Mouse (Mus musculus) granulocyte monocyte progenitor cell, adult 5-6 weeks (primary cell): ENCODE data around the gene Vstm2l. TPM values are rescaled to one million over a fixed set of nuclear protein-coding genes. Genes with fewer than 3 reads are reported as not detected.

Experiments used
- ATAC-seq: replicated peaks from 2 replicates; pipeline ENCODE4 v1.8.0; 2016; ENCODE audit warnings: mild to moderate bottlenecking, moderate TSS enrichment, inconsistent platforms; ENCODE audit not compliant: poor library complexity, severe bottlenecking
- total RNA-seq, 2 experiments: library from RNA; stranded (forward) in 1 of 2; stranded (reverse) in 1 of 2; fragments of 200-712, 200-1000 nt in 1 of 2; fragments of >200 nt in 1 of 2; fragmentation: Nextera tagmentation in 1 of 2; gene quantifications; 2 replicates each; pipeline ENCODE4 v1.2.3; 2014 to 2017

Vstm2l gene
- total RNA-seq, 2 experiments from 2014 or later: not detected

DNA sequence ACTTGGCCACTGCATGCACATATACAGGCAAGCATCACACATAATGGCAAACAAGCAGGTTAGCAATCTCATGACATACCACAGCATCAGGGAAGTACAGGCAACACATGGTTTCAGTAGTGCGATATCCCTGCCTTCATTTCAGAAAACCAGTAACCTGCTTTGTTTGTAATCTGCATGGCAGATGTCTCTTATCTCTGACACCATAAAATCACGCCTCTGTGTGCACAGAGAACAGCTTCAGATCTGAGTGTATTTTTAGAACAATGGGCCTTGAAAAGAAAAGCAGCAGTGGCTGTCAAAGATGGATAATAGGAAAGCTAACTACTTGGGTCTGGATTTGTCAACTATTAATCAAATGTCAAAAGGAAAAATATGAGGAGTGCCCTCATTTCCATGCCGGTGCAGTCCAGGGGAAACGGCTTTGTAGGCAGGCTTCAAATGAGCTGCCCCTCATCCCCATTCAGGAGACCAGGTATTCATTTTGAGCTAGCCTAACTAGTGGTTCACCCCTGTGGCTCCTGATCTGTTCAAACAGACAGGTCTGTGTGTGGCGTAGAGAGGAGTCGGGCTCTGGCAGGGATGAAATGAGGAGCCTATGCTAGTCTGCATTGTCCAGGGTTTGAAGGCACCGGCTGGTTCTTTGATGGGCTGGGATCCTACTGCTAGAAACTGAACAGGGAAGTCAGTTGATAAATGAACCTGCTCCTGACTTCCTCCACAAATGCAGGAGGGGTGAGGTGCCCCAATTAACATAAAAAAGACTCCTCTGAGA, 74.2 kb downstream of the Vstm2l start:
- no peak for ATAC-seq

DNA sequence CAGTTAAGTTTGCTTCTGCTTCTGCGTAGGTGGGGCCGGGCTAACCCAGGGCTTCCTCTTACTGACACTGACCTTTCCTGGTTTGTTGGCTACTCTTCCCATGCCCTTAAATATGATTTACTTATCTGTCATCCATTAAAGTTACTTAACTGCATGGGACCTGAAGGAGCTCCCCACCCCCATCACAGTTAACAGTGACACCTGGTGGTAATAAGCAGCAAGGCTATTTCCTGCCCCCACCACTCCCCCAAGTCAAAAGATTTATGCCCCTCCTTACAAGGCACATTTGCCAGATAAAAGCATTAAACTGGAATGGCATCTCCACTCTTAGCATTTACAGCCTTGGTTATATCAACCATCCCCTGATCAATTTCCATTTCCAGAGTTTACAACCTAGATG, 75.5 kb downstream of the Vstm2l start:
- 0 out of 2 replicates have a peak, but pooled peaks have one; percentile 11 for ATAC-seq

DNA sequence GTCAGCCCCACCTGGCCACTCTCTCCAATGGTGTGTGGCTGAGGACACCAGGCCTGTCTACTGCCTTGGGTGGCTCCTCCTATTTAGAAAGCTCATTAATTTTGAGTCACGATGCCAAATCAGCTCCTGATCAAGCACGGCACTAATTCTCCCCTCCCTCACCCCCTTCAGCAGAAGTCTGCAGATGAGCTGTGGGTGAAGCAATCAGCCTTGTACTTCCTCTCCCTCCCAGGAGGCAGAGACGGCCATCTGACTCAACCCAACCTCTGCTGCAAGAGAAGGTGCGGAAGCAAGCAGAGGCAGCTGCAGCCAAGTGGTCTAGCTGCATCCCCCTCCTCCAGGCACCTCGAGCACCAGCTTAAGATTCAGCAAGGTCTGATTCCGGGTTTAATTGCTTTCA, 76.6 kb downstream of the Vstm2l start:
- peak; percentile 98 for ATAC-seq

DNA sequence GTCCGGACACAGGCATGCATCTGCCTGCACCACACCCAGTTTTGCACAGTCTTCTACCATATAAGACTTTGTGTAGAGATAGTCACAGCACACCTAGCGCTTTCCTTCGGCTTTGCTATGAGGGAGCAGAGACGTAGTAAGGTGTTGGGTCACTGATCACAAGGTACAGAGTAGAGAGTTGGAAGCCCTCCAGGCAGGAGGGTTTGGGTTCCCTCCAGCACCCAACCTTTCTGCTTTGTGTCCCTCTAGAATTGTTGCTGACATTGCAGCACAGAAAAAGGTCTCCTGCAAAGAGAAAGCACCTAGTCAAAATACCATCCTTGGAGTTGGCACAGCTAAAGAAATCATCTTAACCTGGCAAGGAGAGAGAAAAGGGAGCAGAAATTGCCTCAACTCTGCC, 78.0 kb downstream of the Vstm2l start:
- ATAC-seq: no peak

Other genes starting within 250 kb of the Vstm2l start
- gene Ctnnbl1, start 177.3 kb upstream of the Vstm2l start, total RNA-seq (2014; fragmentation: Nextera tagmentation): 26.0 and 33.9 TPM in 2 replicates
- gene Ctnnbl1, start 177.3 kb upstream of the Vstm2l start, total RNA-seq (2017): 47.1 and 60.9 TPM in 2 replicates
- 29.5 and 38.7 TPM in 2 replicates for gene Tti1, start 113.8 kb downstream of the Vstm2l start, total RNA-seq (2014; fragmentation: Nextera tagmentation)
- gene Tti1, start 113.8 kb downstream of the Vstm2l start, total RNA-seq (2017): 25.3 and 27.0 TPM in 2 replicates
- gene Rprd1b, start 113.8 kb downstream of the Vstm2l start, total RNA-seq (2014; fragmentation: Nextera tagmentation): 28.0 and 29.5 TPM in 2 replicates
- 18.1 and 32.2 TPM in 2 replicates for gene Rprd1b, start 113.8 kb downstream of the Vstm2l start, total RNA-seq (2017)
- gene Tgm2, start 231.8 kb downstream of the Vstm2l start, total RNA-seq (2014; fragmentation: Nextera tagmentation): not detected in 2 replicates
- gene Tgm2, start 231.8 kb downstream of the Vstm2l start, total RNA-seq (2017): 0.04 and 0.21 TPM in 2 replicates